Mouse (Mus musculus) heart, embryonic 12.5 days (tissue): ENCODE measurements at regions not wholly inside any gene's neighbourhood (a gene's known extent, or its start where the extent isn't known, plus 50 kb on each side); places are given as distances from the start of the nearest gene placed in this dataset.
"Not testable (repeated sequence)": the region's sequence is repeated elsewhere in the genome, so short reads cannot be mapped to it uniquely, and the experiment has no call there.

ENCODE experiments used
- ATAC-seq: fragments of 200-750 bp; cut with Nextera tagmentation; 2 replicates; pipeline ENCODE4 v1.8.0; 2017; ENCODE audit warnings: moderate TSS enrichment, moderate library complexity; ENCODE audit not compliant: insufficient number of reproducible peaks, low FRiP score
- H3K27ac ChIP-seq: fragments of 300-500 bp; sonication (generic); 2 replicates; pipeline ENCODE4 v1.5.1; 2016; ENCODE audit warnings: mild to moderate bottlenecking, moderate library complexity; ENCODE audit not compliant: poor library complexity, severe bottlenecking
- H3K27me3 ChIP-seq: fragments of 300-500 bp; sonication (generic); replicated peaks from 2 replicates; pipeline ENCODE4 v1.6.1; 2016; ENCODE audit warnings: mild to moderate bottlenecking, moderate library complexity
- H3K36me3 ChIP-seq: fragments of 300-500 bp; sonication (generic); 2 replicates; pipeline ENCODE4 v1.6.1; 2016; ENCODE audit warnings: mild to moderate bottlenecking, moderate library complexity
- H3K4me1 ChIP-seq: fragments of 300-500 bp; sonication (generic); replicated peaks from 2 replicates; pipeline ENCODE4 v1.6.1; 2016; ENCODE audit warnings: mild to moderate bottlenecking
- H3K4me2 ChIP-seq: fragments of 300-500 bp; sonication (generic); 2 replicates; pipeline ENCODE4 v1.6.1; 2016; ENCODE audit warnings: mild to moderate bottlenecking, moderate library complexity
- H3K4me3 ChIP-seq: fragments of 300-500 bp; sonication (generic); 2 replicates; pipeline ENCODE4 v1.5.1; 2016; ENCODE audit warnings: mild to moderate bottlenecking
- H3K9ac ChIP-seq: fragments of 300-500 bp; sonication (generic); 2 replicates; pipeline ENCODE4 v1.6.1; 2016; ENCODE audit warnings: mild to moderate bottlenecking, moderate library complexity
- H3K9me3 ChIP-seq: fragments of 300-500 bp; sonication (generic); replicated peaks from 2 replicates; pipeline ENCODE4 v1.6.1; 2016; ENCODE audit warnings: mild to moderate bottlenecking, moderate library complexity
- WGBS: fragments of 180-500 bp; shearing (Covaris S2); methylation state at CpG from one replicate; pipeline ENCODE4 v1.1.7; 2016; 5-methylcytosine and 5-hydroxymethylcytosine counted together

DNA sequence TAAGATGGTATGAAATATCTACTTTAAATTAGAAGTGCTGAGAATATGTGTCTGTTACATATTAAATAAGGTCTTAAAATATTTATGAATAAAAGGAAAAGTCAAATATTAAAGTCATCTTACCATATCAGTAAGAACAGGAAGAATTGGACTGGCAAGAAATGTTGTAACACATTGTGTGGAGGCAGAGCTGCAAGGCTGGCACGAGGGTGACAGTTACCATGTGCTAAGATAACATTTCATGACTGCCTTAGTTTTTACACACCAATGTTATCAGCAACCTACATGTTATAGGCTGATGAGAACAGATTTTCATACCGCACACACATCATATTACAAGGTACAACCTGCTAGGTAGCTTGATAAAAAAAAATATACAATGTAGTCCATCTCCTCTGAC is 746.2 kb upstream of the Intu start:
- Histone ChIP-seq H3K9ac (no peak overlapping the region), H3K4me2 (no peak overlapping the region), H3K27me3 (no peaks in the 10 kb centered on the region), H3K4me1 (peaks cover 5% of the 10 kb centered on the region; the same call in 1 of the 2 replicates), H3K27ac (no peak overlapping the region), H3K9me3 (no peaks in the 10 kb centered on the region), H3K4me3 (no peak overlapping the region), H3K36me3 (no peaks in the 10 kb centered on the region)
- ATAC-seq, result no peak
- WGBS, result 72% methylated on average over 2 of the region's 2 CpGs

DNA sequence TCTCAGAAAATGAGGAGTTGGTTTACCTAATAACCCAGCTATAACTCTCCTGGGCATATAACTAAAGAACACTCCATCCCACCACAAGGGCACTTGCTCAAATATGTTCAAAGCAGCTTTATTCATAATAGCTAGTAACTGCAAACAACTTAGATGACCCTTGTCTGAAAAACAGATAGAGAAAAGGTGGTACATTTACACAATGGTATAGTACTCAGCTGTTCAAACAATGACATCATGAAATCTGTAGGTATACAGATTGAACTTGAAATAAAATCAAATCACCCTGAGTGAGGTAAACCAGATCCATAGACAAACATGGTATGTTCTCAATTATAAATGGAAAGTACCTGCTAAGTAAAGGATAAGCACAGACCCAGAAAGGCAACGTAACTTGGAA is 721.5 kb upstream of the Intu start:
- no peaks in the 10 kb centered on the region for H3K27me3 ChIP-seq
- no peaks in the 10 kb centered on the region for H3K9me3 ChIP-seq
- H3K4me3 ChIP-seq, result no peak overlapping the region
- no peak overlapping the region for H3K27ac ChIP-seq
- ATAC-seq, result no peak
- no peak overlapping the region for H3K4me2 ChIP-seq
- 87% methylated on average over 1 of the region's 1 CpGs for WGBS
- H3K9ac ChIP-seq, result no peak overlapping the region
- no peaks in the 10 kb centered on the region for H3K36me3 ChIP-seq
- H3K4me1 ChIP-seq, result no peaks in the 10 kb centered on the region

DNA sequence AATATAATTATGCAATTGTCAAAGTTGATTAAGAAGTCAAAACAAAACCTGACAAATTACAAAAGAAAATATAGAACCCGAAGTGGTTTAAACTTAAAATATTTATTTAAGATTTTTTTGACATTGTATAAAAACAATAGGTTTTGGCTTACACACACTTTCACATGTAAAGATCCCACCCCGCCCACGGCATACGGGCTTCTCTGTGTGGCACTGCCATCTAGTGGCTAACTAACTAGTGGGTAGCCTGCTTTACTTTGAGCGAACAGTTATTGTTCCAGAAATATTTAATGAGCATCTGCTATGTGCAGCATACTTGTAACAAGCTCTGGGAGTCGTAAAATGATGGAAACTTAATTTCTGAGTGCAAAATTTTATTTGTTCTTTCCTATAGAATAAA is 716.3 kb upstream of the Intu start:
- H3K27ac ChIP-seq, result no peak overlapping the region
- 28% methylated on average over 6 of the region's 6 CpGs for WGBS
- no peak overlapping the region for H3K9ac ChIP-seq
- no peak for ATAC-seq
- no peaks in the 10 kb centered on the region for H3K27me3 ChIP-seq
- H3K4me1 ChIP-seq, result no peaks in the 10 kb centered on the region
- no peak overlapping the region for H3K4me2 ChIP-seq
- no peaks in the 10 kb centered on the region for H3K9me3 ChIP-seq
- H3K36me3 ChIP-seq, result no peaks in the 10 kb centered on the region
- H3K4me3 ChIP-seq, result no peak overlapping the region

DNA sequence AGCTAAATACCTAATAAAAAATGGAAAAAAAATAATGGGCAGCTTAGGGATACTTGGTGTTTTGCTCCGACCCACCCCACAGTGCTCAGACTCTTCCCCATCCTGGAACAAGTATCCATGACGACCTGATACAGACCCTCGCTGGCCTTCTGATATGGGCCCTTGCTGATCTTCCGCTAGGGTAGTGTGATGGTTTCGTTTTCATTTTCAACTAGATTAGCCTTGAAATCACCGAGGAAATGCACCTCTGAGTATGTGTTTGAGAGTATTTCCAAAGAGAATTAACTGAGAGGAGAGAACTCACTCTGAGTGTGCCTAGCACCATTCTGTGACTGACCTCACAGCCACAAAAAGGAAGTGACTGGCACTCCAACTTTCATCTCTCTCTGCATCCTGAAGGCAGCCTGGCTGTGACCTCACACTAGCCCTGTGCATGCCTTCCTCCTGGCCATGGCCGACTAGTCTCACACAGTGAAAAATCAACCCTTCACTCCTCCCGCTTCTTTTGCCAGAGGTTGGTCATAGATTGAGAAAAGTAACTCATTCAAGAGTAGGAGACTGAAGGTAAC is 700.5 kb upstream of the Intu start:
- no peak overlapping the region for H3K27ac ChIP-seq
- no peak overlapping the region for H3K4me3 ChIP-seq
- H3K27me3 ChIP-seq, result no peaks in the 10 kb centered on the region
- no peak overlapping the region for H3K9ac ChIP-seq
- no peaks in the 10 kb centered on the region for H3K4me1 ChIP-seq
- no peaks in the 10 kb centered on the region for H3K36me3 ChIP-seq
- no peaks in the 10 kb centered on the region for H3K9me3 ChIP-seq
- 67% methylated on average over 8 of the region's 8 CpGs for WGBS
- H3K4me2 ChIP-seq, result no peak overlapping the region
- ATAC-seq, result no peak

DNA sequence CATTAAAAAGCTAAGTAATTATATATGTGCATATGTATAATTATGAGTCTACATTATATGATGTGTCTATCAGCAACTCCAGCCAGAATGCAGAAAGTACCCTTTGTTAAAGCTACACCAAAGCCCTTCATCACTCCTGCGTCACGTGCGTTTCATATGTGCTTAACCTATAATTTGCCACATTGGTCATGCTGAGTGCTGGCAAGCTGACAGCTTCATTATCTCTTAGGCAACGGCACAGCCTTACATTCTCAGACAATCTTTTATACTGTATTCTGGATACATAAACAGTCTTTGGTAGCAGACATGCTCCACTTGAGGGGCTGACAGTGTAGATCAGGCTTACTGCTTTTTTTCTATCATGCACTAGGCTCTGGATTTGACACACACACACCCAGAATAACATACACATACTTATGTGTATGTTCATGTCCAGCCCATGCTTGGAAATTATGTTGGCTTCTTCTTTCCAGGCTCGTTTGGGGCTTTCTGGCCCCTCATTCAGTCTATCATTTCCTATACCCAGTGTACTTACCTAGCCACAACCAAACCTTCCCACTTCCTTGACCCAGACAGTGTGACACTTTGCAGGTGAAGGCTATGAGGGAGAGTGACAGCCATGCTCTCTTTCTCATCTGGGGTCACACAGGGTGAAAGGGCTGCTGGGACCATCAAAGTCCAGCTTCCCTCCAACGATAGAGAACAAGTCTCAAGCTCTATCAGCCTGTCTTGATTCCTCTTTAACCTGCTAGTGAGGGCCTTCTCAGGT is 692.5 kb upstream of the Intu start:
- peaks cover 11% of the 10 kb centered on the region for H3K4me1 ChIP-seq
- no peaks in the 10 kb centered on the region for H3K27me3 ChIP-seq
- H3K36me3 ChIP-seq, result no peaks in the 10 kb centered on the region
- H3K27ac ChIP-seq, result no peak overlapping the region
- WGBS, result 59% methylated on average over 6 of the region's 6 CpGs
- H3K4me3 ChIP-seq, result no peak overlapping the region
- H3K9ac ChIP-seq, result no peak overlapping the region
- ATAC-seq, result no peak
- H3K4me2 ChIP-seq, result no peak overlapping the region
- no peaks in the 10 kb centered on the region for H3K9me3 ChIP-seq

DNA sequence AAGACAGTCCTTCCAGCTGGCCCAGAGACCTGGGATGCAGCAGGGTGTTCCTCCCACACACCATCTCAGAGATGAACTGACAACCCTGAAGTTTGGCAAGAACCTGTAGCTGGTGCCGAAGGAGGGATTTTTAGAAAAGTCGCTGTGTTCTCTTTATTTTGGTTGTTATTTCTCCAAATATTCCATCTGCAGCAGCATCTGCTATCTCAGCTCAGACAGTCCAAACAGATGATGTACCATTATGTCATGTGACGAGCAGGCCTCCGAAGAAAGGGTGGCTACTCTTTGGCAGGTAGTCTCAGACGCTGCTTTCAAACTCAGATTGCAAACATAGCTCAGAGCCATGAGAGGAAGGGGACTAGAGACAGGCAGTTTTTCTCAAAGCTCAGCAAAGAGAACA is 690.1 kb upstream of the Intu start:
- no peak overlapping the region for H3K4me3 ChIP-seq
- 77% methylated on average over 5 of the region's 5 CpGs for WGBS
- peaks cover 11% of the 10 kb centered on the region for H3K4me1 ChIP-seq

DNA sequence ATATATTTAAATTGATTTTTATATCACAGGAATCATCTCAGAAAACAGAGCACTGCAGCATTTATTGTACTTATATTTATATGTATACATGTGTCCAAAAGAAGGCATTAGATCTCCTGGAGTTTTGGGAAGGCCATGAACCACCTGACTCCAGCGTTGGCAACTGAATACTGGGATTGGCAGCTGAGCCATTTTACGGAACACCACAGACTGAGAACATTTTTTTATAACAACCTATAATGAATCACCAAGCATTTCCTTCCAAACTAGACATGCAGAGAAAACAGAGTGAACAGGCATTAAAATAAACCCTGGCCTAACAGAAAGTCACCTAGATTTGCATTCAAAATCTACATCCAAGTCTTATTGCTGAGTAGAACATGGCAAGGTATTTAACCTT is 686.0 kb upstream of the Intu start:
- Histone ChIP-seq H3K4me3 (no peak overlapping the region), H3K9me3 (no peaks in the 10 kb centered on the region), H3K4me2 (no peak overlapping the region), H3K27me3 (no peaks in the 10 kb centered on the region), H3K4me1 (no peaks in the 10 kb centered on the region), H3K9ac (no peak overlapping the region), H3K36me3 (no peaks in the 10 kb centered on the region), H3K27ac (no peak overlapping the region)
- 80% methylated on average over 2 of the region's 2 CpGs for WGBS
- no peak for ATAC-seq

More for the DNA sequence above, 690.1 kb upstream of the Intu start:
- Histone ChIP-seq H3K36me3 (no peaks in the 10 kb centered on the region), H3K27me3 (no peaks in the 10 kb centered on the region), H3K4me2 (no peak overlapping the region), H3K27ac (no peak overlapping the region), H3K9ac (no peak overlapping the region), H3K9me3 (no peaks in the 10 kb centered on the region)
- ATAC-seq, result no peak

DNA sequence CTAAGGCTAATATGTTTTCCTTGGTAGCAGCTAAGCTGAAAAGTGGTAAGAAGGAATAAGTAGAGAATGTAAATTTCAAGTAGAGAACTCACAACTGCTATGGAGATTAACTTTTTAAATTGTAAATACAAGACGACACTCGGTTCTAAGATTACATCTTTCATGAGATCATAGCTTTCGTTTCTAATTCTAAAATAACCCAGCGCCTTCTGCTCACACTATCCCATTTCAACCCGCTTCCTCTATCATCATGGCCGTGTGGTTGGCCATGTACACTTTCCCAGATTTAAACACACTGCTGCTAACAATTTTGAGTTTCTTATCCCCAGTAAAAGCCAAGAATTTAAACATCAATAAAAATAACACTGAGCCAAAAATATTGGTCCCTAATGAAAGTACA is 682.3 kb upstream of the Intu start:
- Histone ChIP-seq H3K36me3 (no peaks in the 10 kb centered on the region), H3K4me2 (no peak overlapping the region), H3K27me3 (no peaks in the 10 kb centered on the region), H3K9me3 (no peaks in the 10 kb centered on the region), H3K27ac (no peak overlapping the region), H3K9ac (no peak overlapping the region), H3K4me3 (no peak overlapping the region), H3K4me1 (no peaks in the 10 kb centered on the region)
- ATAC-seq, result no peak
- WGBS, result 81% methylated on average over 6 of the region's 6 CpGs

DNA sequence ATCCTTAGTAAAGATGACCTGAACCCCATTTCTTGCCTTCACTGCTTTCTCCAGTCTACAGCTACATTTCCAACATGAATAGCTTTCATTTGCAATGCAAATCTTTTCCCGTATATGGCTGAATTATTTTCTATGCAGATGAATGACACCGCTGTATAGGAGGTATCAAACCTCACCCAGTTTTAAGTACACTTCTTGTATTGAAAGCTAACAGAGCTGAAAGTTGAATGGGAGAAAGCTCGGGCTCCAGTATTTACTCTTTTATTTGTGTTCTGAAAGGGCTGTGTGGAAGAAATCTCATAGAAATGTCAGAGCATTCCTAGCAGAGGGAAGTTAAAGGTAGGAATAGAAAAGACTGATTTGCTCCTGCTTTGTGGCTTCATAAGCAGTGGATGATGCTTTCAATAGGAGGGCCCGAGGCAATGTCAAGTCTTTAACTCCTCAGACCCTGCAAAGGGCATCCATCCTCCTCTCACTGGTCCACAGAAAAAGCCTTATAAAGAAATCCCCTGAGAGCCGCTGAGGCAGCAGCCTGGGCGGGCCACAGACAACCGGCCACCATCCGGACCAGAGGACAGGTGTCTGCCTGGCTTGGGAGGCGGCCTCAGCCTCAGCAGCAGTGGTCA is 673.8 kb upstream of the Intu start:
- WGBS, result 87% methylated on average over 9 of the region's 9 CpGs
- H3K9me3 ChIP-seq, result 0 out of 2 replicates have a peak, but pooled peaks cover 2% of the 10 kb centered on the region
- no peak overlapping the region for H3K9ac ChIP-seq
- no peaks in the 10 kb centered on the region for H3K36me3 ChIP-seq
- no peak overlapping the region for H3K4me3 ChIP-seq
- no peaks in the 10 kb centered on the region for H3K27me3 ChIP-seq
- H3K4me1 ChIP-seq, result no peaks in the 10 kb centered on the region
- no peak overlapping the region for H3K27ac ChIP-seq
- no peak for ATAC-seq
- H3K4me2 ChIP-seq, result no peak overlapping the region

DNA sequence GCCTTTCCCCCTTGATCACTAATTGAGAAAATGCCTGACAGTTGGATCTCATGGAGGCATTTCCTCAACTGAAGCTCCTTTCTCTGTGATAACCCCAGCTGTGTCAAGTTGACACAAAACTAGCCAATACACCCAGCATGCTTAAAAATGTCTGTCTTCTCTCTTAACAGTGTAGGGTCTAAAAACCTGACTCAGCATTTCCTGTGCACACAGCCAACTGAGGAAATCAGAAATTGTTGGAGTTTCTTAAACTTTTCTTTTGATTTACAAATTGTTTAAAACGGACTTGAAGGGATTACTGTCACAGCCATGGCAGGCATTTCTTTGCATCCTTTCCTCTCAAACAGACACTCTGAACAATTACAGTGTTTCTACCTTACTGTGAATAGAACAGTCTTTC is 655.0 kb upstream of the Intu start:
- H3K36me3 ChIP-seq, H3K4me1 ChIP-seq, H3K4me2 ChIP-seq, H3K27ac ChIP-seq, H3K9ac ChIP-seq, H3K9me3 ChIP-seq, H3K27me3 ChIP-seq, ATAC-seq, H3K4me3 ChIP-seq: not testable (repeated sequence)
- 64% methylated on average over 1 of the region's 1 CpGs for WGBS

DNA sequence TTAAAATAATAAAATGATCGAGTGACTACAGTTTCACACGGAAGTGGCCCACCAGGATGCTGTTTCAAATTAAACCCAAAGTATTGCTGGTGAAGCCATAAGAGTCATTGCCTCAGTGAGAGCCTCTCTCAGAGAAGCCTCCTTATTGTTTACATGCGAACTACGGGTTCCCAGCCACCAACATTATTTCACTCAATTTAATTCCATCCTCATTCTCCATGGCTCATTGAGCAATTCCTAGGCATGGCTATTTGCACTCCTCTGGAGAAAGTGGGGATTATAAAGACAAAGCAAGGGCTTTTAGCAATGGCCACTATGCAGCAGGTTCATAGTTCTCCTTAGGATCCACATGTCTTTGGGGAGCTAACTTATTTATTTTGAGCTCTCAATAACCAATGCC is 646.7 kb upstream of the Intu start:
- 86% methylated on average over 4 of the region's 4 CpGs for WGBS
- Histone ChIP-seq H3K4me1 (no peaks in the 10 kb centered on the region; the same call in 1 of the 2 replicates), H3K9ac (no peak overlapping the region), H3K9me3 (no peaks in the 10 kb centered on the region), H3K4me3 (no peak overlapping the region), H3K27me3 (no peaks in the 10 kb centered on the region), H3K27ac (no peak overlapping the region), H3K4me2 (no peak overlapping the region), H3K36me3 (no peaks in the 10 kb centered on the region)
- ATAC-seq, result no peak
